Mouse (Mus musculus) kidney, postnatal 0 days (tissue): ENCODE results near the gene Slc26a3. TPM values are rescaled to one million over a fixed set of nuclear protein-coding genes. Genes with fewer than 3 reads are reported as not detected.
A peak's percentile ranks its signal among the peaks of the same experiment; 100 is the strongest.

Source experiments
- ATAC-seq: fragments of 200-750 bp; cut with Nextera tagmentation; replicated peaks from 2 replicates; pipeline ENCODE4 v1.8.0; 2017; ENCODE audit warnings: low read depth, moderate number of reproducible peaks, moderate TSS enrichment, moderate library complexity; ENCODE audit not compliant: low FRiP score
- DNase-seq: peaks from one replicate; pipeline ENCODE4 v3.0.0-alpha.2; 2016; ENCODE audit warnings: low spot score
- H3K27ac ChIP-seq: fragments of 300-500 bp; sonication (generic); 2 replicates; pipeline ENCODE4 v1.5.1; 2014; ENCODE audit warnings: mild to moderate bottlenecking
- H3K27me3 ChIP-seq: fragments of 300-500 bp; sonication (generic); 2 replicates; pipeline ENCODE4 v1.6.1; 2014; ENCODE audit warnings: low read length, mixed read lengths; ENCODE audit not compliant: insufficient read depth
- H3K36me3 ChIP-seq: fragments of 300-500 bp; sonication (generic); 2 replicates; pipeline ENCODE4 v1.6.1; 2014; ENCODE audit warnings: low read length, mixed read lengths; ENCODE audit not compliant: insufficient read depth
- H3K4me1 ChIP-seq: fragments of 300-500 bp; sonication (generic); replicated peaks from 2 replicates; pipeline ENCODE4 v1.6.1; 2014; ENCODE audit warnings: antibody characterized with exemption, low read length, mixed read lengths; ENCODE audit not compliant: insufficient read depth
- H3K4me2 ChIP-seq: fragments of 300-500 bp; sonication (generic); 2 replicates; pipeline ENCODE4 v1.6.1; 2014; ENCODE audit warnings: mild to moderate bottlenecking, low read length, moderate library complexity, mixed read lengths
- H3K4me3 ChIP-seq: fragments of 300-500 bp; sonication (generic); replicated peaks from 2 replicates; pipeline ENCODE4 v1.5.1; 2014; ENCODE audit warnings: low read depth, low read length
- H3K9ac ChIP-seq: fragments of 300-500 bp; sonication (generic); 2 replicates; pipeline ENCODE4 v1.6.1; 2014; ENCODE audit warnings: low read depth, low read length
- H3K9me3 ChIP-seq: fragments of 300-500 bp; sonication (generic); replicated peaks from 2 replicates; pipeline ENCODE4 v1.6.1; 2016; ENCODE audit warnings: low read length, inconsistent platforms, mixed read lengths
- CTCF ChIP-seq: IDR thresholded peaks from 2 replicates; pipeline ENCODE4 v1.5.1; 2016; ENCODE audit warnings: antibody characterized with exemption, low read depth, mild to moderate bottlenecking, moderate library complexity
- WGBS: fragments of 180-500 bp; shearing (Covaris S2); extraction: QIAGEN DNeasy Blood & Tissue Kit; methylation state at CpG from one replicate; pipeline ENCODE4 v1.1.7; 2014; 5-methylcytosine and 5-hydroxymethylcytosine counted together
- polyA plus RNA-seq: library from polyadenylated mRNA; unstranded; fragments of >200 nt; fragmentation: Nextera tagmentation; extraction: Ambion mirVana; gene quantifications from 2 replicates; pipeline ENCODE4 v1.2.1, GENCODE M21; 2015

The Slc26a3 gene
- polyA plus RNA-seq, 1 experiment from 2014 or later = 0.05 TPM

DNA sequence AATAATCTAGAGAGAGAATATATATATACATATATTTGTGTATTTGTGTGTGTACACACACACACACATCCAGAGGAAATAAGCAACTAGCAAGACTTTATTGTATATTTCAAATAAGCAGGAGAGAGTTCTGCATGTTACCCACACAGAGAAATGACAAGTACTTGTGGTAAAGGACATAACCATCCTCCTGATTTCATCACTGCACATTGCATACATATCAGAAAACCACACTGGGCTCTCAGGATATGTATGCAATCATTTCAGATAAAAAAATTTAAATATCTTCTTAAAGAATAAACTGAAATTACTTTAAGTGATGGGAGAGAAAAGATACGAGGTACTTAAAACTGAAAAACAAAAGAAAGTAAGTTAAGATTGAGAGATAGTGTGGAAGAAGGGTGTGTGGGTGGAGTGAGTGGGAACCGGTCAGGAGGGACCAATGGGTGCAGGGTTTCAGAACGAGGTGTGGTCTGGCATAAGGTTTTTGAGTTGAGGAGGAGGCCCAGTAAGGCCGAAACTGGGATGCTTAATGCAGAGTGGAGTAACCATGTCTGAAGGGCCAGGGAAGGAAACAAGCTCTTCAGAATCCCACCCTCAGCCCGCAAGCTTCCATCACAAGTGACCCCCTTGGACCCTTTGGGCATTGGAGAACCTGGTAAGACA, 14.0 kb downstream of the Slc26a3 start:
- no peaks in the 10 kb centered on the region for H3K27me3 ChIP-seq
- no peaks in the 10 kb centered on the region for H3K9me3 ChIP-seq
- H3K4me1 ChIP-seq = no peaks in the 10 kb centered on the region
- TF ChIP-seq CTCF = no peak
- H3K4me3 ChIP-seq = no peak overlapping the region
- H3K27ac ChIP-seq = no peak overlapping the region
- ATAC-seq (no peak), DNase-seq (no peak)
- WGBS = 73% methylated on average over 5 of the region's 5 CpGs
- no peak overlapping the region for H3K4me2 ChIP-seq
- no peak overlapping the region for H3K9ac ChIP-seq
- no peaks in the 10 kb centered on the region for H3K36me3 ChIP-seq

DNA sequence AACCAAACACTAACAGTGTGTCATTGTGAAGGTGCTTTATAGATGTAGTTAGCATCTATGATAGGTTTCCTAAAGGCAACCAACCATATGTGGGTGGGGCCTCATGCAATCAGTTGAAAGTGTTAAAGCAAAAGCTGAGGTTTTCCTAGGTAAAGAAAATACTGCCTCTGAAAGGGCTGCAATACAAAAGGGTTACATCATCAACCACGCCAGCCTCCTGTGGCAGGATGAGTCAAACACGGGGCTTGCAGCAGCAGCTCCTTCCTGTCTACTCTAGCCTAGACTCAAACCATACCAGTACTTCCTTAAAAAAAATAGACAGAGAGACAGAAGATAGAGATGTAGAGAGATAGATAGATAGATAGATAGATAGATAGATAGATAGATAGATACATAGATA, 25.3 kb downstream of the Slc26a3 start:
- no peaks in the 10 kb centered on the region for H3K9me3 ChIP-seq
- H3K27me3 ChIP-seq = no peaks in the 10 kb centered on the region
- H3K4me1 ChIP-seq = no peaks in the 10 kb centered on the region
- no peak for TF ChIP-seq CTCF
- H3K27ac ChIP-seq = no peak overlapping the region
- 73% methylated on average over 2 of the region's 2 CpGs for whole genome bisulfite sequencing
- H3K36me3 ChIP-seq = no peaks in the 10 kb centered on the region
- no peak overlapping the region for H3K9ac ChIP-seq
- ATAC-seq (no peak), DNase-seq (no peak)
- H3K4me2 ChIP-seq = no peak overlapping the region
- H3K4me3 ChIP-seq = no peak overlapping the region

DNA sequence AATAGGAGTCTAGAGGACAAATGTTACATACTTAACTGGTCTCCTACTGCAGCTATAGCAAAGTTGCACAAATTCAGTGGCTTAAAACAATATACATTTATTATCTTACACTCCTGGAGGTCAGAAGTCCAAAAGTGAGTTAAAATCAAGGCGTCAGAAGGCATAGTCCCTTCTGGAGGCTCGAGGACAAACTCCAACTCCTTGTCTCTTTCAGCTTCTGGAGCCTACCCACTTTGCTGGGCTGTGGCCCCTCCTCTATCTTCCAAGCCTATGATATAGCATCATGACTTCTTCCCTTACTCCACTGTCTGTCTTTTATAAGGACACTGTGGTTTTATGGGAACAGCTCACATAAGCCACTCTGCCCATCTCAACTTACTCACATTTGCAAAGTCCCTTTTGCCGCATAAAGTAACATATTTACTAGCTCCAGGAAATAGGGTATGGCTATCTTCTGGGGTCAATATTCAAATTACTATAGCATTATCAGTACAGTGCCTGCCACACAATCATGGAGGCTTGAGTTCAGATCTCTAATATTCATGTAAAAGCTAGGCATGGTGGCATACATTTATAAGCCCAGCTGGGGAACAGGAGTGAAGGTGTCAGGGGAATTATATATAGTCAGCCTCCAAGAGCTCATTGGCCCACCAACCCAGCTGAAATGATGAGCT, 31.4 kb downstream of the Slc26a3 start:
- H3K27me3 ChIP-seq = no peaks in the 10 kb centered on the region
- no peak for DNase-seq
- no peak overlapping the region for H3K4me2 ChIP-seq
- no peaks in the 10 kb centered on the region for H3K36me3 ChIP-seq
- ATAC-seq = no peak
- no peaks in the 10 kb centered on the region for H3K9me3 ChIP-seq
- H3K4me3 ChIP-seq = no peak overlapping the region
- no peak overlapping the region for H3K9ac ChIP-seq
- H3K27ac ChIP-seq = no peak overlapping the region
- WGBS = 66% methylated on average over 3 of the region's 3 CpGs
- no peaks in the 10 kb centered on the region for H3K4me1 ChIP-seq
- no peak for TF ChIP-seq CTCF

DNA sequence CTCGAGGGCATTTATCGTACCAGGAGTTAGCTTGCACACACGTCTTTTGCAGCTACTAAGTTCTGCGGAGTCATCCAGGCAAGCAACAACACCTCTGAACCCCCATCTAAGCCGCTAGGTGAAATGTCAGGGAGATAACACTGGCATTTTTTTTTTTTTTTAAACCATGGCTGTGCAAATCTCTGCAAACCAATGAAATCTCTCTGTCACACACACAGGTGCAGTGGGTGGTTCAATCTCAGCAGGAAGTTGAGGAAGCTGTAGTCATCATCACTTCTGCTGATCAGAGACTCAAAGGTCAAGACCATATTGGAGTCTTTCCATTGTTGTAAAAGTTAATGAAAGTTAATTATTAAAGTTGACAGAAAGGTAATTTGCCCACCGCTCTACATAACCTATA, 47.1 kb downstream of the Slc26a3 start:
- Histone ChIP-seq H3K36me3 (no peaks in the 10 kb centered on the region), H3K27me3 (no peaks in the 10 kb centered on the region), H3K9ac (no peak overlapping the region), H3K9me3 (no peaks in the 10 kb centered on the region), H3K27ac (no peak overlapping the region), H3K4me3 (no peak overlapping the region), H3K4me2 (no peak overlapping the region), H3K4me1 (no peaks in the 10 kb centered on the region)
- 69% methylated on average over 6 of the region's 6 CpGs for WGBS
- ATAC-seq (no peak), DNase-seq (no peak)
- TF ChIP-seq CTCF = no peak

DNA sequence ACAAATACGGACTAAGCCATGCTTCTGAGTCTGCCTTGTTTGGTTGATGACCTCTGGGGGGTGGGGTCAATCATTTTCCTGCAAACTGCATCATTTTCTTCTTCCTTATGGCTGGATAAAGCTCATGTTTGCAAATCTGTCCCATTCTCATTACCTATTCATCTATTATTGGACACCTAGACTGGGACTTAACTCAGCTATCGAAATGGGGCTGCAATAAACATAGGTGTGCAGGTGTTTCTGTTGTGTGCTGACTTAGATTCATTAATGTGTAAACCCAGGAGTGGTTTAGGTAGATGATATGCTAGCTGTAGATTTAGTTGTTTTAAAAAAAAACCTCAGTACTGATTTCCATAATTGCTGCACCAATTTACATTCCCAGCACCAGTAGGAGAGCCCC, 48.9 kb downstream of the Slc26a3 start:
- Histone ChIP-seq H3K36me3 (no peaks in the 10 kb centered on the region), H3K4me3 (no peak overlapping the region), H3K27me3 (no peaks in the 10 kb centered on the region), H3K4me1 (no peaks in the 10 kb centered on the region), H3K4me2 (no peak overlapping the region), H3K27ac (no peak overlapping the region), H3K9me3 (no peaks in the 10 kb centered on the region), H3K9ac (no peak overlapping the region)
- no peak for ATAC-seq
- WGBS = 67% methylated on average over 2 of the region's 2 CpGs
- TF ChIP-seq CTCF = no peak
- DNase-seq = no peak

DNA sequence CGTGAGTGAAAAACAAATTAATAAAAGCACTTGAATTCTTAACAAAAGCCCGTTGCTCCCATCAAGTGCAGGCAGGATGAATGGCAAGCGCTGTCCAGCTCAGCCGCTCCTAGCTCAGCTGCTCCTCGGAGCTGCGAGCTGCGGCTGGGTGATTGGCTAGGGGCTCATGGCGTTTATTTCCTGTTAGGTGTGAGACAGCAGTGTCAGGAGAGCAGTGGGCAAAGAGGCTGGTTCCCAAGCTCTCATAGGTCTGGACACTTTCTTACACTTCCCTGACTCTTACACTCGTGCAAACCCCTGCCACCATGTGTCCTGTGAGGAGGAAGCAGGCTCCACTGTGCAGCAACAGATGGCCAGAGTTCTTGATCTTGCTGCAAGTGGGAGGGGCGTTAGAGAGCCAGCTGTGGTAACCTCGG, 53.5 kb downstream of the Slc26a3 start:
- no peak overlapping the region for H3K4me3 ChIP-seq
- no peak; the same call in 1 of the 2 replicates for TF ChIP-seq CTCF
- WGBS = 1% methylated on average over 11 of the region's 11 CpGs

More for the DNA sequence above, 53.5 kb downstream of the Slc26a3 start:
- ATAC-seq = 0 out of 2 replicates have a peak, but pooled peaks have one; percentile 59
- Histone ChIP-seq H3K9ac (no peak overlapping the region), H3K36me3 (no peaks in the 10 kb centered on the region), H3K27me3 (no peaks in the 10 kb centered on the region), H3K27ac (no peak overlapping the region), H3K4me1 (no peaks in the 10 kb centered on the region), H3K9me3 (no peaks in the 10 kb centered on the region), H3K4me2 (peak overlapping the region; percentile 17)
- DNase-seq = peak; percentile 68
